Mouse (Mus musculus) mouse embryonic stem cell (cell line): Measurements from ENCODE around the gene Coq7.

Source experiments
- in situ Hi-C, 2 experiments: fragments of 300-500 bp; cut with MboI; formaldehyde crosslinking; loops; 1 replicate in 1 of 2; 3 replicates in 1 of 2; pipeline ENCODE4 v1.14.3; 2019 to 2020; ENCODE audit warnings: low sequenced_read_pairs in 2 of 2, low pct_unique_long_range_greater_than_20kb in 1 of 2, mixed read lengths in 1 of 2; ENCODE audit not compliant: unreplicated experiment in 1 of 2

The Coq7 gene

DNA sequence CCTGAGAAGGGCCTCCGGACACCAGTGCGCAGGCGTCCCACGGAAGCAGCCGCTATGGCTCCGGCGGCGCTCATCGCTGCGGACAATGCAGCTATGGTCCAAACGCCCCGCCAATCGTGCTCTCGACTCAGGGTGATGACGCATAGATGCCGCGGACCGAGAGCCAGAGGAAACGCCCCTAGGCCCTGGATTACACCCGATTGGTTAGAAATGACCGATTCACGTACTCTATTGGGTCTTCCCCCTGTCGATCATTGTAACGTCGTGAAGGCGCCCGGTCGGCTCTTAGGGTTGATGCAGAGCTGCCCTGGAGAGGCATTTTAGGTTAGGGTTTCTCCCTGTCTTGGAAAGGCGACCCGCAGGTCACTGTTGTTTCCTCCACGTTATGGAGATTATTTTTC, at the start of gene Coq7:
Coq7 (minus strand) TSS at position 179 of the 401 bp plus-strand sequence.
- in situ Hi-C loops = no loop called here

DNA sequence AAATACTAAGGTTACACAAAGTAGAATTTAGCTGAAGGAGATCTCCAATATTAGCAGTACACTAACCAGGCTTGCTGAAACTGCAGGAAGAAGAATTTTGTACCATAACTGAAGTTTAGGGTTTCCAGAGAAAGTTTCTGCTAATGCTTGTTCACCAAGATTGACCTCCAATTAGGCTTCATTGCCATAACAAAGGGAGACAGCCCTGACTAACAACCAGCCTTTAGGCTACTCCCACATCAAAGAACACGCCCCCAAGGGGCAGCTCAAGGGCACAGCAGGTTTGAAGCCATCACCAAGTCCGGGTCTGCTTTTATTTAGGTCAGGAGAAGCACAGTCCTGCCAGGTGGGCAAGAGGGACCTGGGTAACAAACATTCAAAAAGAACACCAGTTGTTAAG, 46.8 kb upstream of the Coq7 start:
- in situ Hi-C loops = no loop called here

- in situ Hi-C loops = no loop called here
These were observed 45.1 kb upstream of the Coq7 start for GRCm38 (mm10) chr7:118578269-118578668.

GRCm38 (mm10) chr7:118572039-118572438, 38.9 kb upstream of the Coq7 start:
- in situ Hi-C loops = no loop called here

GRCm38 (mm10) chr7:118571350-118571749, 38.2 kb upstream of the Coq7 start:
- in situ Hi-C loops = no loop called here

DNA sequence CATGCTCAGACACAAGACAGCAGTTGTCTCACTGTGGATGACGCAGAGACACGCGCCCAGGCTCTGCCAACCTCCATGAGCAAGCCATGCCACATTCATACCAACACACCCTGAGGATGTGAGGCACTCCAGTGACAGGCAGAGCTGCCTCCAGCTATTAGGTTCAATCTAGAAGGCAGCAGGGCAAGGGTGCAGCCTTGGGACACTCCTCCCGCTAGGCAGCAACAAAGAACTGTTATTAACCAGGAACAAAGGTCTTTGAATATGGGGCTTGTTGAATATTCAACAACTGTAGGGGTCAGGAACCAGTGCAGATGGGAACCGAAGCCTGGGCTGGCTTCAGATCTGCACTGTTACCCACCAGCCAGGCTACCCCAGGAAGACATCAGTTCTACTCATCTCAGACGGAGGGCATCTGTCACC, 36.0 kb upstream of the Coq7 start:
- in situ Hi-C loops = no loop called here

DNA sequence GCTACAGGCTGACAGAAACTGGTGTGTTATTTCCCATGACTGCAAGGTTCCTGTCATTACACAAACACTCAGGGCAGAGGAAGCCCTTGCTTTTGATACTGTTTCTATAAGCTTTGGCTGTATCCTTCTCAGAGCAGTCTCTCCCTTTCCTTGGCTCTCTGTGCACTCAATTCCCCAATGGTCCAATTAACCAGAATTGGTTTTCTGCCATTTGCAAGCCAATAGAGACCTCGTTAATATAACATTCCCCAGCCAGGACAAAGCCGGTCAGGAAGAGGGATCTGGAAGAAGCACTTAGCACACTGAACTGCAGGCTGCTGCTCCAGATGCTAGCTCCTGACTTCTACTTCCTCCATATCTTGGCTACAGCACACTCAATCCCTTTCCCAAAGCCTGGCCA, 21.1 kb upstream of the Coq7 start:
- in situ Hi-C loops = no loop called here

GRCm38 (mm10) chr7:118553881-118554280, 20.7 kb upstream of the Coq7 start:
- in situ Hi-C loops = no loop called here

- in situ Hi-C loops = no loop called here
These were observed 14.3 kb upstream of the Coq7 start for GRCm38 (mm10) chr7:118547451-118547850.

GRCm38 (mm10) chr7:118544128-118544527, 11.0 kb upstream of the Coq7 start:
- in situ Hi-C loops = no loop called here

DNA sequence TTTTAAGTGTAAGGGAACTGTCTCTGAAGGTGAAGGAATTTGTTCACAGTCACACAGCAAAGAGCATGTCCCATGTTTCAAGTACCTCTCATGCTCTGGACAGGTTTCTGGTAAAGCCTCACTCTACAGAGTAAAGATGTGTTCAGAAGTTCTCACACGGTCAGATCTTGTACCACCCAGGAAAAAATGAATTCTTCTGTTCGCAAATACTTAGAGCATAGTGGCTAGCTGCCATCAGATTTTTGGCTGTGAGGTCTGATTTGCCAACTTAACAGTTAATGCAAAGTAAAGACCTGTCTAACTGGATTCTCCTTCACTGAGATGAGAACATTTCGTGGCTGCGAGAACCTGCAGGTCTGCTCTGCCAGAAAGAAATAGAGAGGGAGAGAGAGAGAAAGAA, 1.9 kb upstream of the Coq7 start:
- in situ Hi-C loops = no loop called here

DNA sequence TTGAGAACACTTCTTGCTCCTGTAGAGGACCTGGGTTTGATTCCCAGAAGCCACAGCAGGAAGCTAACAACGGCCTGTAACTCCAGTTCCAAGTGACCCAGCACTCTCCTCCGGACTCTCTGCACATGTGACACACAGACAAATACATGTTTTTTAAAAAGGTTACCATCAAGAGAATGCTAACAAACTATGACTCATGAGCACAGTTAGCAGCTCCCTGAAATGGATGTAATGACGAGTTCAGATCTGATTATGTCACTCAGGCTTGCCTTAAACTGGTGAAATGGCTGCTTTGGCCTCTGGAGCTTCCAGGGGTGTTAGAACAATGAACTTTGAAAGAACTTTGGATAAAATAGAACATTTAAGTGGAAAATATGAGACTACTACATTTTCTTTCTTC, 1.2 kb upstream of the Coq7 start:
- in situ Hi-C loops = no loop called here

DNA sequence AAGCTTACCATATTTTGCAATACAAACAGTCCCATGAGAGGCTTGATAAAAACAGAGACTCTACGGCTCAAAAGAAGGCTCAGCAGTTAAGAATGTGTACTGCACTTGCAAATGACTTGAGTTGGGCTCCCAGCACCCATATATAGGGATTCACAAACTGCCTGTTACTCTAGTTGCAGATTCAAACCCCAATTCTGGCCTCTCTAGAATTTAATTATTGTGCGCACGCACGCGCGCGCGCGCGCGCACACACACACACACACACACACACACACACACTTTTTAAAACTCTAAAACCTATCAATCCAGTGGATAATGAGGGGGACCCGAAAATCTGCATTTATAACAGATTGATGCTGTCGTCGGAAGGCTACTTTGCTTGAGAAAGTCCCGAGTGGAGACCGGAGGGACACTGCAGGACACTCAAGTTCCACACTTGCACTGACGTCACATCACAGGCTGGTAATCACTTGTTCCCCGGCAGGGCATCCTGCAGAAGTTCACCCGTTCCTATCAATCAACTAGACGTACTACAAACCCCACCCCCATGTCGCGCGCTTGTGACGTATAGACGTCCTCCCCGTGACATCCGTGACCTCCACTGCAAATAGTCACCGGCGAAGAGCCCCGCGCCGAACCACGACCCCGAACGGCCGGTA, 508 bp downstream of the Coq7 start:
- in situ Hi-C loops = no loop called here

DNA sequence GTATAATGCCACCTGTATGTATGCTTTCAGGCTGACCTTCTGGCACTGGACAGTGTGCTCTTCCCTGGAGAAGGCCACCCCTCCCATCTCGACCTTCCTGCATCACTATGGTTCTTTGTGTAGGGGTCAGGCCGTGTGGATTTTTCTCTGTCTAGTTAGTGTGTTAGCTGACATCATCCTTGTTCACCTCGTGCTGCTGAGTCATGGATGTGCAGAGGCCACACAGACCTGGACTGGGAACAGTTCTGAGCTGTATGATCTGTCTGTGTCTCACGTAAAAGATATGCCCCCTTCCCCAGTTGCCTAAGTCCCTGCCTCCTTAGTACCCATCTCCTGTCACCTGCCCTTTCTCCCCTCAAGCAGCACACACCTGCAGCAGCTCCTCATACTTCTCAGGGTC, 6.2 kb downstream of the Coq7 start:
- in situ Hi-C loops = loop anchor here in 1 of 2 experiments (10.0 kb wide), 1 partner anchor 92 kb away; no protein-coding TSS in a partner anchor

DNA sequence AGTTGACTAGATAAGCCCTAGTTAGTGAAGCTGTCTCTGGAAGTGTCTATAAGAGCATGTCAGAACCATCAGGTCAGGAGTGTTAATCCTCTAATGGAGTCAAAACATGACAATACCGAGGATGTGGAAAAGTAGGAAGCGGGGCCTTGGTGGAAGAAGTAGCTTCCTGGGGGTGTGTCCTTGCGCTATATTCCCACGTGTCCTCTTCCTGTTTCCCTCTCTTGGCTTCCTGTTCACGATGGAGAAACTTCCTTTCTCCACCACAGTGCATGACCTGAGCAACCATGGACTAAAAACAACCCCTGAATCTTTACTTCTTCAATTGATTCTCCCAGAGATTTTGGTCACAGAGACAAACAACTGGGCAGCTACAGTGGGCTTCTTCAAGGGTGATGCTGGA, 11.1 kb downstream of the Coq7 start:
- in situ Hi-C loops = loop anchor here in 1 of 2 experiments (10.0 kb wide), 1 partner anchor 87 kb away; no protein-coding TSS in a partner anchor

DNA sequence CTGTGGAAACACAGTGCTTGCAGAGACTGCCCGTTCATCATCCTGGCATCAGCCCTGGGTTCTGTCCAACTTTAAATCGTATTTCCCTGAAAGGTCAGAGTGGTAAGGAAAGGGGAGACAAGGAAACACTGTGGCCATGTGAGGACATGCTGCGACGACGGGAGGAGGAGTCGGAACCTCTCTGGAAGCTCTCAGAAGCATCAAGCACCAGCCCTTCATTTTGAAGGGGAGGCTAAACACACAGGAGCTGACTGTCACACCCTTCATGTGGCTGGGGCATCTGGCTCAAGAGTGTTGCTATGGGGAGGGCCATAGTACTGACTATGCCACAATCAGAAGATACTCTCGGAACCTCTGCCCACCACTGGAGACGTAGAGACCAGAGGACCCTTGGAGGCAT, 13.5 kb downstream of the Coq7 start:
- in situ Hi-C loops = loop anchor here in 1 of 2 experiments (10.0 kb wide), 1 partner anchor 85 kb away; no protein-coding TSS in a partner anchor

DNA sequence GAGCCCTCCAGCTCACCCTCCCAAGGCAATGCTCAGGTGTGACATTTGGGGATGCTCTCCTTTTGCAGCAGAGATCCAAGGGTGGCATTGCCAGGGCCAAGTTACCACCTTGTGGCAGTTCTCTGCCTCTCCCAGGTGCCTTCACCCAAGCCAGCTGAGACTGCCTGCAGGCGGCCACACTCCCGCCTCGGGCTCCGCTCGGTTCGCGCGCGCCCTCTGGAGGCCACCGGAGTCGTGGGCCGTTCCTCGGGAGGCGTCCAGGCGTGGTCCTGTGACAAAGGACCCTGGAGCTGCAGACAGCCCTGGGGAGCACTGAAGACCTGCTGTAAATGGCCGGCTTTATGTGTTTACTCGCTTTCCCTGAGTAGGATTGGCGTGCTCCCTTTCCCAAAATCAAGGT, 14.5 kb downstream of the Coq7 start:
- in situ Hi-C loops = no loop called here

- in situ Hi-C loops = no loop called here
These were observed 15.3 kb downstream of the Coq7 start for GRCm38 (mm10) chr7:118517819-118518218.

DNA sequence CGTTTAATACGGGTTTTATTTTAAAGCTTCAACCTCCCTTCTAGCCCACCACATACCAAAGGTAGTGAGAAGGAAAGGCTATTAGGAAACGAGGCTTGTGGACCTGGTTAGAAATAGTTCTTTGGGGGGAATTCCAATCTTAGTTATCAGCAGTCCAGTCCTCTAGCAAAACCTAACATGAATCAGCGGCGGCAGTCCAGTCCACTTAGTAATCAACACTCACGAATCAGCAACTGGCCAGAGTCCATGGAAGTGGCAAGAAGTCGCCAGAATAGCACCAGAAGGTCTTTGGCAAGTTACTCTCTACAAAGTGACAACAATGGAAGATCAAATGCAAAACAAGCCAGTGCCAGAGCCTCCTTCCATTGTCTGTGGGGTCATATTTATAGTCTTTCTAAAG, 24.6 kb downstream of the Coq7 start:
- in situ Hi-C loops = no loop called here

DNA sequence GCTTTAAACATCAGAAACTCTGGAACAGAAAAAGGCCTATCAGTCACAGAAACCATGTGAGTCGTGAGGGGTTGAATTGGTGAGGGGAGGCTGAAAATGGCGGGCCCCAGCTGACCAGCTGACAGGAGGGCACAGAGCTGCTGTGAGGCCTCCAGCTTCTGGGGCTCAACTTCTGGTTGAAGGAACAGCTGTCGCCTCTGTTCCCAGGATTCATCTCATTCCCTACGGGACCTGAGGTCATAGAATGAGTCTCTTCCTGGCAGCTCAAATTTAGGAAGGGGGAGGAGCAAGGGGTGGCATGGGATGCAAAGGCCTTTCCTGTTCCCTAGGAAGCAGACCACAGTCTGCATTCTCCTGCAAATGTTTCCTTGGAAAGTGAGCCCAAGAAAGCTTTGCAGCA, 29.3 kb downstream of the Coq7 start:
- in situ Hi-C loops = no loop called here

DNA sequence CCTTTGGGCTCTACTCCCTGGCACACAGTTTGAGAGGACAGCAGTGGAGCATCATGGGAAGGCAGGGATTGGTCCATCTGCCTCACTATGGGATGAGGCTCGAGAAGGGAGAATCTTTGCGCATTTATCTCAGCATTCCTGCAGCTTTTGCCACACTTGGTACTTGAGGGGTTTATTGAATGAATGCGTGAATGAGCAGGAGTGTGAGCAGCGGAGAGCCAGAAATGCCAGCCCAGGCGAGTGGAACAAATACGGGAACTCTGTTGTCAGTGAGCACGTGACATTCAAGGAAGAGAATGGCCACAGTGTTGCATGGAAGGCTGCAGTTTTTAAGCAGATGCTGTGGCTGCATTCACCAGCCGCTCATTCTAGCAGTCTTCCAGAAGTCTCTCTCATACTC, 30.8 kb downstream of the Coq7 start:
- in situ Hi-C loops = no loop called here
